Comparison of ENCODE assay signal across 8 mouse cellular contexts in the genomic region with DNA sequence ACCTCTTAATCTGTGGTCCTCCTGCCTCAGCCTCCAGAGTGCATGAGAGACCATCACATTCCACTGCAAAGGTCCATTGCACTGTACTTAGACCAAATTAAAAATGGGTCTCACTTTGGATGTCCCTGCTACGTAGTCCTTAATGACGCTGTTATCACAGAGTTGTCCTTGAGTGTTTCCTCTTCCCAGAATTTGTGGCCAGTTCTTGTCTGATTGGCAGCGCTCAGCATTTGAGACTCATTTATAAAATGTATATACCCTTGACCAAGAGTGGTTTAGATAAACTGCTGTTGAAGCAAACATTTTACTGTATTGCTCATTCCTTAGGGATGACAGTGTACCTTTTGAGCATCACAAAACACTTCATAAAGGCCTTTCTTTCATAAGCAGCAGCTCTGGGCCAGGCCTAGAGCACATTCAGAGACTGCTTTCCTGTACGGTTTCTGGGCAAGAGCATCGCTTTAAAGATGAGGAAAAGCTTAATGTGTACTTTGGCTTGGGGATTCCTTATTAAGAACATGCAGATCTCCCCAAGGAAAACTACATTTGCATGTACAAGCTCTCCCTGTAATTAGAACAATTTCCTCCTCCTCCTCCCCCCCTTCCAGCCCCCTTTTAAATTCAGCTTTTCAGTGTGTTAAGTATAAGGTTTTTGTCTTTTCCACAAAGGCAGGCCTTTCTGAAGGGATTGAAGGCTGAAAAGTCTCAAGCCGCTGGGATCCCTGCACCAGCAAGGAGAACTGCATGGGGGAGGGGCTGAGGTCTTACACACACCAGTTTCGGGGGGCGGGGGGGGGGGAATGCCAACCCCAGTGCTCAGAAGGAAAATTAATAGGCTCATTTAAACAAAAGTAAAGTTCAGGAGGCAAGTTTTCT. TPM values are rescaled to one million over a fixed set of nuclear protein-coding genes. Genes with fewer than 3 reads are reported as not detected.
A peak's percentile ranks its signal among the peaks of the same experiment; 100 is the strongest.
DNase-seq lines count a peak whose midpoint lies in the region; ATAC-seq and TF ChIP-seq lines count a peak whose summit lies in the region.
"Had no signal": no experiment of that assay in that cellular context is flagged by ENCODE, and none has a peak within 500 bp of the region (broad histone marks: within the 10 kb centered on the region; RNA-seq: fewer than 3 reads in every experiment).

No protein-coding gene starts in this region.

- 43% methylated on average over 8 of the region's 8 CpGs for WGBS in limb, embryonic 12.5 days
- 39% methylated on average over 8 of the region's 8 CpGs for WGBS in stomach, embryonic 15.5 days
- 91% methylated on average over 8 of the region's 8 CpGs for WGBS in thymus, adult 2 months

- no peak for TF ChIP-seq CTCF in Patski (IDR thresholded peaks at IDR 0.05)
- TF ChIP-seq CTCF in thymus, adult 2 months (IDR thresholded peaks at IDR 0.05; ENCODE audit: borderline replicate concordance, control insufficient read depth, extremely low read depth, insufficient read depth, low read length, poor library complexity): no peak

- peak overlapping the region; percentile 62 for H3K27ac ChIP-seq in limb, embryonic 12.5 days
- peak overlapping the region; percentile 57 for H3K27ac ChIP-seq in stomach, embryonic 15.5 days
- H3K27ac ChIP-seq in thymus, adult 2 months (ENCODE audit: control insufficient read depth, insufficient read depth, low read length): no peak overlapping the region
- H3K27ac ChIP-seq: macrophage had no signal

- H3K4me1 ChIP-seq in limb, embryonic 12.5 days (replicated peaks): peaks cover 29% of the 10 kb centered on the region
- H3K4me1 ChIP-seq in stomach, embryonic 15.5 days: peaks cover 5% of the 10 kb centered on the region; the same call in 1 of the 2 replicates
- no peaks in the 10 kb centered on the region for H3K4me1 ChIP-seq in thymus, adult 2 months (replicated peaks; ENCODE audit: control insufficient read depth, insufficient read depth, low read length)

- no peak overlapping the region for H3K9ac ChIP-seq in limb, embryonic 12.5 days (replicated peaks)
- no peak overlapping the region for H3K9ac ChIP-seq in stomach, embryonic 15.5 days

- POLR2A ChIA-PET in Patski (lab: Charles Lee): no interaction called here

- peak; percentile 53 for ATAC-seq in Patski
- 0 out of 2 replicates have a peak, but pooled peaks have one; percentile 22 for ATAC-seq in limb, embryonic 12.5 days (ENCODE audit: insufficient number of reproducible peaks, insufficient read depth, low FRiP score, low TSS enrichment, low read depth)
- ATAC-seq in stomach, embryonic 15.5 days (ENCODE audit: insufficient read depth, low FRiP score, low read depth): peak; percentile 43; the same call in 1 of the 2 replicates
- no peak for ATAC-seq in frontal cortex, adult (ENCODE audit: low TSS enrichment)

- peak overlapping the region; percentile 47 for H3K4me2 ChIP-seq in limb, embryonic 12.5 days
- peak overlapping the region; percentile 21; the same call in 1 of the 2 replicates for H3K4me2 ChIP-seq in stomach, embryonic 15.5 days

- CTCF ChIA-PET in Patski (lab: Charles Lee): interaction anchor here (0.6 to 1.3 kb wide), 3 partner anchors 12 to 39 kb away, joined by 3 read pairs; no protein-coding TSS in a partner anchor

- no peak overlapping the region; the same call in 1 of the 2 replicates for H3K4me3 ChIP-seq in limb, embryonic 12.5 days (replicated peaks)
- no peak overlapping the region for H3K4me3 ChIP-seq in stomach, embryonic 15.5 days (replicated peaks)
- H3K4me3 ChIP-seq in thymus, adult 2 months (ENCODE audit: control insufficient read depth, insufficient read depth, low read length): no peak overlapping the region

- no peaks in the 10 kb centered on the region for H3K27me3 ChIP-seq in Patski
- no peaks in the 10 kb centered on the region for H3K27me3 ChIP-seq in limb, embryonic 12.5 days
- no peaks in the 10 kb centered on the region for H3K27me3 ChIP-seq in stomach, embryonic 15.5 days (replicated peaks)
- H3K27me3 ChIP-seq in thymus, adult 2 months (ENCODE audit: control insufficient read depth, insufficient read depth, low read length): no peaks in the 10 kb centered on the region

- TF ChIP-seq POLR2A in thymus, adult 2 months (IDR thresholded peaks at IDR 0.05; ENCODE audit: control insufficient read depth, extremely low read depth, insufficient read depth, low read length, poor library complexity): no peak

- in situ Hi-C loops in Patski (cut with MboI; ENCODE audit: low pct_unique_long_range_greater_than_20kb): no loop called here

- DNase-seq in 3T3-L1 (ENCODE audit: low read depth, low spot score) (peak; percentile 48), Patski (ENCODE audit: low read depth, low spot score) (no peak)
- DNase-seq in heart, adult 18-20 months: peak; percentile 54 to 67
- no peak for DNase-seq in thymus, adult 2 months

- no peaks in the 10 kb centered on the region for H3K9me3 ChIP-seq in limb, embryonic 12.5 days
- no peaks in the 10 kb centered on the region for H3K9me3 ChIP-seq in stomach, embryonic 15.5 days

- H3K36me3 ChIP-seq in limb, embryonic 12.5 days: no peaks in the 10 kb centered on the region
- no peaks in the 10 kb centered on the region for H3K36me3 ChIP-seq in stomach, embryonic 15.5 days
- H3K36me3 ChIP-seq in thymus, adult 2 months (ENCODE audit: control insufficient read depth, insufficient read depth, low read length): no peaks in the 10 kb centered on the region

RNA-seq across cellular contexts. Expression of a gene that starts 52.5 kb away (rescaled TPM):
- 26.5 TPM for polyA plus RNA-seq in Patski (2021)
- total RNA-seq in heart, adult 18-20 months (2021): 10 to 100 TPM; 49.1 to 58.5 TPM
- 19.7 and 22.9 TPM in 2 replicates for polyA plus RNA-seq in limb, embryonic 12.5 days (2016; fragmentation: Nextera tagmentation; extraction: Ambion mirVana)
- polyA plus RNA-seq in stomach, embryonic 15.5 days (2015; fragmentation: Nextera tagmentation; extraction: Ambion mirVana): 24.7 and 29.3 TPM in 2 replicates
- 3.5 and 3.7 TPM in 2 replicates for polyA plus RNA-seq in thymus, adult 2 months (2012; rRNA removed)

Comparison
In these comparisons a context has a peak if more than half of its experiments do, and no peak if none do; other contexts are left out.
1. DNase-seq: peak in 3T3-L1 (single experiment) and heart, adult 18-20 months (2 of 2); none in Patski (single experiment) and thymus, adult 2 months (single experiment).